Mouse (Mus musculus) skeletal muscle tissue, postnatal 0 days (tissue): ENCODE results near the gene Nexmif. TPM values are rescaled to one million over a fixed set of nuclear protein-coding genes. Genes with fewer than 3 reads are reported as not detected.

Source experiments
- microRNA counts: library from miRNA; unstranded; fragments of <30 nt; microRNA quantifications from one replicate; lab custom pipeline; 2015
- microRNA-seq, 2 experiments: library from miRNA; unstranded; fragments of <30 nt; microRNA quantifications; one replicate each; pipeline ENCODE4; 2016
- polyA plus RNA-seq: library from polyadenylated mRNA; unstranded; fragments of >200 nt; fragmentation: Nextera tagmentation; extraction: Ambion mirVana; gene quantifications from 2 replicates; pipeline ENCODE4 v1.2.1, GENCODE M21; 2015

Nexmif gene
- 0.92 and 0.93 TPM in 2 replicates for polyA plus RNA-seq

GRCm38 (mm10) chrX:104200736-104201591, at the start of gene Nexmif:
TSS of gene Nexmif (minus strand) at chrX:104201185.

MicroRNA genes within 50 kb of the gene (microRNA counts, 519-probe panel; counts per million panel counts)
- microRNA mmu-miR-672 (lab: Ali Mortazavi, UCI): 296 counts per million, percentile 58 among the panel's probes with 10 or more counts

Small RNAs within 50 kb of the gene (microRNA-seq; reads per million reads assigned to microRNA genes)
- gene Gm24993: 0 reads per million in 2 experiments
- 88.9 to 90.9 reads per million in 2 experiments for gene Mir672

Other genes starting within 250 kb of the Nexmif start
- 11.6 and 12.5 TPM in 2 replicates for gene Rlim, start 219.9 kb downstream of the Nexmif start, polyA plus RNA-seq
- gene Abcb7, start 212.7 kb upstream of the Nexmif start, polyA plus RNA-seq: 4.1 and 5.3 TPM in 2 replicates